Mouse (Mus musculus) embryonic facial prominence, embryonic 15.5 days (tissue): Measurements from ENCODE around the gene Gdpgp1. TPM values are rescaled to one million over a fixed set of nuclear protein-coding genes. Genes with fewer than 3 reads are reported as not detected.

Source experiments
- ATAC-seq: fragments of 200-750 bp; cut with Nextera tagmentation; 2 replicates; pipeline ENCODE4 v1.8.0; 2017; ENCODE audit warnings: low read depth, moderate TSS enrichment; ENCODE audit not compliant: insufficient number of reproducible peaks, low FRiP score, low TSS enrichment
- H3K27ac ChIP-seq: fragments of 300-500 bp; sonication (generic); replicated peaks from 2 replicates; pipeline ENCODE4 v1.5.1; 2015; ENCODE audit warnings: mild to moderate bottlenecking, inconsistent platforms
- H3K27me3 ChIP-seq: fragments of 300-500 bp; sonication (generic); 2 replicates; pipeline ENCODE4 v1.6.1; 2015; ENCODE audit warnings: inconsistent platforms
- H3K36me3 ChIP-seq: fragments of 300-500 bp; sonication (generic); 2 replicates; pipeline ENCODE4 v1.6.1; 2015; ENCODE audit warnings: mild to moderate bottlenecking, inconsistent platforms
- H3K4me1 ChIP-seq: fragments of 300-500 bp; sonication (generic); 2 replicates; pipeline ENCODE4 v1.6.1; 2015; ENCODE audit warnings: inconsistent platforms
- H3K4me2 ChIP-seq: fragments of 300-500 bp; sonication (generic); replicated peaks from 2 replicates; pipeline ENCODE4 v1.6.1; 2015; ENCODE audit warnings: mild to moderate bottlenecking, inconsistent platforms
- H3K4me3 ChIP-seq: fragments of 300-500 bp; sonication (generic); replicated peaks from 2 replicates; pipeline ENCODE4 v1.5.1; 2015; ENCODE audit warnings: mild to moderate bottlenecking, inconsistent platforms
- H3K9ac ChIP-seq: fragments of 300-500 bp; sonication (generic); 2 replicates; pipeline ENCODE4 v1.6.1; 2015; ENCODE audit warnings: inconsistent platforms
- H3K9me3 ChIP-seq: fragments of 300-500 bp; sonication (generic); replicated peaks from 2 replicates; pipeline ENCODE4 v1.6.1; 2016; ENCODE audit warnings: inconsistent platforms
- WGBS: fragments of 180-500 bp; shearing (Covaris S2); methylation state at CpG from one replicate; pipeline ENCODE4 v1.1.7; 2015; 5-methylcytosine and 5-hydroxymethylcytosine counted together
- polyA plus RNA-seq: library from polyadenylated mRNA; unstranded; fragments of >200 nt; fragmentation: Nextera tagmentation; extraction: Ambion mirVana; gene quantifications from 2 replicates; pipeline ENCODE4 v1.2.1, GENCODE M21; 2015

Gdpgp1 gene
- polyA plus RNA-seq, 1 experiment from 2014 or later, result 4.1 TPM

DNA sequence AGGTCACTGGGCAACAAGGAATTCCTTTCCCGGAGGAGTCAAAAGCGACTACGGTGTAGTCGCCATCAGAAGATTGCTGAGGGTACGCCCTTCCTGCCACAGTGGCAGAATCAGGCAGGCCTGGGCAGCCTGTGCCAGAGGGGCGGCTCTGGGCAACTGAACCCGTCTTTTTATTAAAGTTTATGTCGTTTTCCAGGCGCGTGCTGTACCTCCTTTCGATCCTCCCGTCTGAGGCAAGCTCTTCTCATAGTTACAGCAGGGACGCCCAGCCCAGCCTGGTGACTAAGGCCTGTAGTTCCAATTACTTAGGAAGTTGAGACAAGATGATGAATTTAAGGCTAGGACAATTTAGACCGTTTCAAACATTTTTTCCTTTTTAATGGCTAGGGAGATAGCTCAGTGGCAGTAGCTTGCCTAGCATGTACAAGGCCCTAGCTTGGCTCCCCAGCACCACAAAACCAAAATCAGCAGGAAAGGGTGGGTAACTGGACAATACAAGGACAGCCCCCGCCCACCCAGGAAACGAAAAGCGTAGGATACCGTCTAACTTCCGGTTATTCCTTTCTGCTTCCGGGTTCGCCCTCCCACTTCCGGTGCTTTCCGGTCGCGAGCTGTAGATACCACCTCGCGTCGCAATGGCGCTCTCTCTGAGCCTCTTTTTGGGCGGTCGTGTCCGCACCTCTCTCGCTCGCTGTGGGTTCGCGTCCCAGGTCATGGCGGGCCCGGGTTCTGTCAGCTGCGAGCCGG is 28.1 kb downstream of the Gdpgp1 start, which contains the start of gene Ngrn:
Gene Ngrn (plus strand): TSS at position 591 of the 747 bp plus-strand sequence.
- 24% methylated on average over 40 of the region's 40 CpGs for WGBS
- peak; percentile 83 for ATAC-seq
- peak within 1 kb of the TSS; percentile 82 for H3K4me2 ChIP-seq
- H3K27me3 ChIP-seq, result peaks cover 21% of the 10 kb centered on the region
- H3K36me3 ChIP-seq, result peaks cover 26% of the 10 kb centered on the region
- peak within 1 kb of the TSS; percentile 69 for H3K9ac ChIP-seq
- H3K9me3 ChIP-seq, result no peaks in the 10 kb centered on the region
- peak within 1 kb of the TSS; percentile 79 for H3K4me3 ChIP-seq
- peak within 1 kb of the TSS; percentile 84 for H3K27ac ChIP-seq
- peaks cover 13% of the 10 kb centered on the region; the same call in 1 of the 2 replicates for H3K4me1 ChIP-seq

GRCm38 (mm10) chr7:80261372-80261990 is 28.8 kb downstream of the Gdpgp1 start:
- H3K4me2 ChIP-seq, result peak overlapping the region; percentile 82

DNA sequence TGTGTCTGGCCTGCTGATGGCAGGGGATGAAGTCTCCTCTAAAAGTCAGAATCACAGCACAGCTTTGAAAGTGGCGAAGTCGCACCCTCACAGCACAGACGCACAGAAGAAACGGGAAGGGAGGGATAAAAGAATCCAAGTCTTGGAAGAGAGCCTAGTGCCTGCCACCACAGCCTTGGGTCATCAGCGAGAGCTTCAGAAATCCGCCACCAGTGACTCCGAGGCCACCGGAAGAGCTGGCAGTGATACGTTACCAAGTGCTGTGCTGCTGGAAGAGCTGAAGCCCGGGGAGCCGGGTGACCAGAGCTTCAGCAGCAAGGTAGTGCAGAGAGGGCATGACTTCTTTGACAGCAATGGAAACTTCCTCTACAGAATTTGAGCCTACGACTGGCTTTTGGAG is 31.9 kb downstream of the Gdpgp1 start:
- ATAC-seq, result no peak
- Histone ChIP-seq H3K4me3 (no peak overlapping the region), H3K4me2 (no peak overlapping the region), H3K9me3 (no peaks in the 10 kb centered on the region), H3K27ac (no peak overlapping the region), H3K36me3 (peaks cover 40% of the 10 kb centered on the region), H3K9ac (no peak overlapping the region), H3K4me1 (peaks cover 22% of the 10 kb centered on the region), H3K27me3 (peaks cover 6% of the 10 kb centered on the region; the same call in 1 of the 2 replicates)
- 93% methylated on average over 12 of the region's 12 CpGs for WGBS

More at GRCm38 (mm10) chr7:80261372-80261990, 28.8 kb downstream of the Gdpgp1 start:
- H3K9ac ChIP-seq, result peak overlapping the region; percentile 69
- H3K4me3 ChIP-seq, result peak overlapping the region; percentile 79
- H3K9me3 ChIP-seq, result no peaks in the 10 kb centered on the region
- peaks cover 21% of the 10 kb centered on the region for H3K27me3 ChIP-seq
- ATAC-seq, result peak; percentile 61
- H3K36me3 ChIP-seq, result peaks cover 33% of the 10 kb centered on the region
- H3K27ac ChIP-seq, result peak overlapping the region; percentile 84
- peaks cover 13% of the 10 kb centered on the region; the same call in 1 of the 2 replicates for H3K4me1 ChIP-seq
- under 1% methylated on average over 32 of the region's 32 CpGs for WGBS

DNA sequence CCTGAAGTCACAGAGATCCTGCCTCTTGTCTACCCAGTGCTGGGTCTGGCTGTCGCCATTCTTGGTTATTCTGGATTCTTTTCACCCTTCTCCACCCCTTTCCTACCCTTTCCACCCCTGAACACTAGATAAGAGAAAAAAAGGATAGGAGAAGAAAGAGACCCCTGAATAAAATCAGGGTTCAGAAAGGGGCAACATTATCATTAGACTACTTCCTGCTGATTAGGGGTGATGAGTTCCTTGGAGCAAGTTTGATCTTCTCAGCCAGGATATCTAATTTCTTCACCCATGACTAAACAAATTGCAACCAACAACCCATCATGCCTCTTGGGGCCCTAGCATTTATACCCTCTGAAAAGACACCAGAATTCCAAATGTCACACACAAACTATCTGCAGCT is 35.1 kb downstream of the Gdpgp1 start:
- peaks cover 20% of the 10 kb centered on the region for H3K4me1 ChIP-seq
- no peak for ATAC-seq
- WGBS, result 63% methylated on average over 1 of the region's 1 CpGs
- H3K36me3 ChIP-seq, result peaks cover 40% of the 10 kb centered on the region
- H3K27ac ChIP-seq, result no peak overlapping the region
- H3K4me2 ChIP-seq, result no peak overlapping the region
- no peaks in the 10 kb centered on the region for H3K9me3 ChIP-seq
- no peak overlapping the region for H3K4me3 ChIP-seq
- H3K9ac ChIP-seq, result no peak overlapping the region
- H3K27me3 ChIP-seq, result no peaks in the 10 kb centered on the region

- Histone ChIP-seq H3K4me2 (peak within 1 kb of the TSS; percentile 79), H3K36me3 (peaks cover 43% of the 10 kb centered on the region), H3K9ac (peak within 1 kb of the TSS; percentile 37), H3K4me3 (peak within 1 kb of the TSS; percentile 57), H3K4me1 (peaks cover 20% of the 10 kb centered on the region), H3K27ac (peak within 1 kb of the TSS; percentile 59; the same call in 1 of the 2 replicates), H3K9me3 (no peaks in the 10 kb centered on the region), H3K27me3 (no peaks in the 10 kb centered on the region)
- WGBS, result 4% methylated on average over 21 of the region's 21 CpGs
- ATAC-seq, result peak; percentile 86
Observed at GRCm38 (mm10) chr7:80268897-80269750, 36.5 kb downstream of the Gdpgp1 start, which contains the start of gene Vps33b. TSS of gene Vps33b (plus strand) at chr7:80269649.

DNA sequence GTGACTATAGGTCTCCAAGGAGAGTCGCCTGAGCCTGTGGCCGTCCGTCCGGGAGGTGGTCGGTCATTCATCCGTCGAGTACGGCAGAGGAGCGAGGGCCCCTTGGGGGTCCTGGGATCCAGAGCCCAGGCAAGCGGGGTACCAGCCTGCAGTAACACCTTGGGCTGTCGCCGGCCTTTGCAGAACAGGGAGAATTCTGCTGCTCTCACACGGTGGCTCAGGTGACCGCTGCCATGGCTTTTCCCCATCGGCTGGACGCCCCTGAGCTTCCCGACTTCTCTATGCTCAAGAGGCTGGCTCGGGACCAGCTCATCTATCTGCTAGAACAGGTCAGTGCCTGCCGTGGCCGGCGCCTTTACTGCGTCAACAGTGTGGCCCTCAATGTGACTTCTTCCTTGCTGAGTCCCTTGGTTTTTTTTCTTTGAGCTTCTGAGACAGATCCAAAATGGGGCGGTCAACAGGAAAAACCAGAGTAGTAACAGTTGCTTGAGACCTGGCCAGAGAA is 37.1 kb downstream of the Gdpgp1 start:
- H3K4me2 ChIP-seq, result peak overlapping the region; percentile 79
- 0 out of 2 replicates have a peak, but pooled peaks cover 4% of the 10 kb centered on the region for H3K9me3 ChIP-seq
- H3K27ac ChIP-seq, result no peak overlapping the region
- ATAC-seq, result peak; percentile 56; the same call in 1 of the 2 replicates
- H3K27me3 ChIP-seq, result no peaks in the 10 kb centered on the region
- H3K9ac ChIP-seq, result peak overlapping the region; percentile 37
- H3K4me1 ChIP-seq, result peaks cover 20% of the 10 kb centered on the region
- H3K36me3 ChIP-seq, result peaks cover 43% of the 10 kb centered on the region
- peak overlapping the region; percentile 57 for H3K4me3 ChIP-seq
- WGBS, result 1% methylated on average over 23 of the region's 23 CpGs

DNA sequence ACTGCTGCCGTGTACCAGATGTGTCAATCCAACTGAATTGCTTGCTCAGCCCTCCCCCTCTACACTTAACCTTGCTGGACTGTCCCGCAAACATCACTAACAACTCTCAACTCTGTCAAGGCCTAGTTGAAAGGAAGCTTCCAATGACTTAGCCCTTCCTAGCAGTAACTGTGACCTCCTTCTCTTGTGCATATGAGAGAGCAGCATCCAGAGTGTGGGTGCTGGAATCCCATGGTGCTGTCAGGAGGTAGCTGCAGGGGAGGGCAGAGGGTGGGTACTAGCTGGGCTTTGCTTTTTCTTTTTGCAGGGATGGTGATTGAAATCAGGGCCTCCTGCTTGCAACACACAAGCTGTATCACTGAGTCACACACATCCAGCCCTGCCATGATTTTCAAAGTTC is 40.8 kb downstream of the Gdpgp1 start:
- H3K9me3 ChIP-seq, result peaks cover 9% of the 10 kb centered on the region; the same call in 1 of the 2 replicates
- ATAC-seq, result no peak
- peaks cover 18% of the 10 kb centered on the region for H3K4me1 ChIP-seq
- H3K27ac ChIP-seq, result no peak overlapping the region
- WGBS, result 87% methylated on average over 2 of the region's 2 CpGs
- no peak overlapping the region for H3K9ac ChIP-seq
- no peaks in the 10 kb centered on the region for H3K27me3 ChIP-seq
- H3K4me3 ChIP-seq, result no peak overlapping the region
- H3K4me2 ChIP-seq, result no peak overlapping the region
- peaks cover 52% of the 10 kb centered on the region for H3K36me3 ChIP-seq

DNA sequence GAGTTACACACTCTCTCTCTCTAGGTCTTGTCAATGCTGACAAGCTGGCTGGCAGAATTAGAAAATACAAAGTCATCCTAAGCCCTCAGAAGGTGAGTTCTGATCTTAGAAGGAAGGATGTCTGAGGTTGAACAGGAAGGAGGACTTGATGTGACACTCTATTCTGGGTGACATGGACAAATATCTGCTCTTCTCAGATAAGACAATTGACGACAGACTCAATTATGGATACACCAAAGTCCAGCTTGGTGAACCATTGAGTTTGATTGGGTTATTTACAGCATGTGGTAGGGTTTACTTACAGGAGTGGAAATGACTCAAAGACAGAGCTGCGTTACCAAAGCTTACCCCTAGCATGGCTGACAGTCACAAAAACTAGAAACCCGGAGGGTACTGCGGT is 43.7 kb downstream of the Gdpgp1 start:
- no peak overlapping the region for H3K27ac ChIP-seq
- peaks cover 77% of the 10 kb centered on the region for H3K36me3 ChIP-seq
- H3K9me3 ChIP-seq, result peaks cover 9% of the 10 kb centered on the region; the same call in 1 of the 2 replicates
- no peaks in the 10 kb centered on the region for H3K27me3 ChIP-seq
- H3K9ac ChIP-seq, result no peak overlapping the region
- no peak overlapping the region for H3K4me3 ChIP-seq
- no peaks in the 10 kb centered on the region for H3K4me1 ChIP-seq
- WGBS, result 97% methylated on average over 4 of the region's 4 CpGs
- ATAC-seq, result no peak
- no peak overlapping the region for H3K4me2 ChIP-seq

DNA sequence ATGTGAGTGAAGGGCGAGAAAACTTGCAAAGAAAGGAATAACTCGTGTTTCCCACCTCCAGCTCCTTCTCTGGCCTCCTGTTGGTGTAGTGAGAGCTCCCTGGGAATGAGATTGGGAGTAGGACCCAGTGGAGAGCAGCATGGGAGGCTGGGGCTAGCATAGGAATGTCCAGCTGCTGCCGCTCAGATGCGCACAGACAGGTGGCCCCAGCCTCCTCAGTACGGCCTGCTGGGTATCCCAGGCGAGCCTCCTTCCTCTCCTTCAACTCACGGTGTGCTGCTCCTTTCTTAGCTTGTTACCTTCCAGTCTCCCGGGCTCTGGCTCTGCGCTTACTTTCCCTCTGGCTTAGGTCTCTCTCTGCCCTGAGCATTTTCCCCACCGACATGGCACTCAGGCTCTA is 47.4 kb downstream of the Gdpgp1 start:
- 84% methylated on average over 10 of the region's 10 CpGs for WGBS
- H3K9me3 ChIP-seq, result peaks cover 2% of the 10 kb centered on the region; the same call in 1 of the 2 replicates
- H3K27ac ChIP-seq, result no peak overlapping the region
- H3K4me3 ChIP-seq, result no peak overlapping the region
- no peaks in the 10 kb centered on the region for H3K4me1 ChIP-seq
- H3K9ac ChIP-seq, result no peak overlapping the region
- H3K27me3 ChIP-seq, result no peaks in the 10 kb centered on the region
- no peak for ATAC-seq
- H3K4me2 ChIP-seq, result no peak overlapping the region
- H3K36me3 ChIP-seq, result peaks cover 83% of the 10 kb centered on the region

DNA sequence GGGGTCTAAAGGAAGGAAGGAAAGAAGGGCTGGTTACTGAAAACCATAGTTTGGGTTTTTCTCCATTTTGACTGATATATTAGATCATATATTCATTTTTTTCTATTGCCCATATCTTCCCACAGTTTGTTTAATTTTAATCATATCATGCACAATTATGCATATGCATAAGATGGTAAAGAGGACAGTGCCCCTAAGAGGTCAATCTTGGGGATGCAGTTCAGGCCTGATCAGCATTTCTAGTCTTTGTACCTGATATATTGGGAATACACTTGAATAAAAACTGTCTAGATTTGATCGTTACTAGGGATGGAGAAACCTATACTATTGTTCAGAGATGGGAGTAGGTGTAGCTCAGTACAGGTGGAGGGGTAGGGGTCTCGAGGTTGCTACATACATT is 48.3 kb downstream of the Gdpgp1 start:
- Histone ChIP-seq H3K4me1 (no peaks in the 10 kb centered on the region), H3K4me3 (no peak overlapping the region), H3K27me3 (no peaks in the 10 kb centered on the region), H3K27ac (no peak overlapping the region), H3K9me3 (no peaks in the 10 kb centered on the region), H3K4me2 (no peak overlapping the region), H3K9ac (no peak overlapping the region), H3K36me3 (peaks cover 86% of the 10 kb centered on the region)
- WGBS, result 88% methylated on average over 2 of the region's 2 CpGs
- ATAC-seq, result no peak
